Mouse (Mus musculus): ENCODE results near the gene Nt5c3.
A peak's percentile ranks its signal among the peaks of the same experiment; 100 is the strongest.
"Not testable (repeated sequence)": the region's sequence is repeated elsewhere in the genome, so short reads cannot be mapped to it uniquely, and the experiment has no call there.

The Nt5c3 gene

GRCm38 (mm10) chr6:56904330-56904729, 19.4 kb downstream of the Nt5c3 start:
- no peak for DNase-seq

GRCm38 (mm10) chr6:56903831-56904230, 19.9 kb downstream of the Nt5c3 start:
- no peak for DNase-seq

DNA sequence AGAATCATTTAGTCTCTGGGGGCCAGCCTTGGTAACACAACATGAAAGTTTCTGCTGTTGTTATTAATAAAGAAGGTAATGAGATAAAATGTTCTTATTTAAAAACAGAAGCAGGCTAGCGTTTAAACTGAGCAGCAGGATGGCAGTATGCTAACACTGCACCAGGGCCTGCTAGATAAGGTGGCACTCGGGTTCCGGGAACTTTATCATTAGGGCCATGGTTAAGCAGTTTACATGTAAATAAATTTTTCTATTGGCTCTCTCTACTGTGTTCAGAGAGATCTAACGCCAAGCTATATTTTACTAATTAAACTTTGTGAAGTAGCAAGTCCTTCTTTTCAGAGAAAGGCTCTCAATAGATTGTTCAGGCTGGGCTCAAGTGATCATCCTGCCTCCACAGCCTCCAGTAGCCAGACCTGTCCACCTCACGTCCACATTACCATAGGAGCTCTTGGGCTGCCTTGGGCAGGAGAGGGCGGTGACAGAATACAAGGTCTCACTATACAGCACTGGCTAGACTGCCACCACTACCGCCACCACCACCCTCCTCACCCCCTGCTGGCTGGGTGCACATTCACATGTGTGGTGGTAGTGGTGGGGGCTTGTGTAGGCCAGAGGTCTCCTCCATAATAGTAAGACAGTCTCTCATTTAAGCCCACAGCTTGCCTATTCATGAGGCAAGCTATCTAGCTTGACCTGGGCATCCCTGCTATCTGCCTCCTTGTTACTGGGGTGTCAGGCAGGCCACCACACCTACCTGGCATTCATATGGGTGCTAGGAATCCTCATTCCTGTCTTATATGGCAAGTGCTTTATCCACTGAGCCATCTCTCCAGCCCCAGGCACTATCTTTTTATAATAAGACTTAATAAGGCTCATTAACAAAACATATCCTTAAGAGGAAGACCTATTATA, 20.9 kb downstream of the Nt5c3 start:
- DNase-seq, result no peak

DNA sequence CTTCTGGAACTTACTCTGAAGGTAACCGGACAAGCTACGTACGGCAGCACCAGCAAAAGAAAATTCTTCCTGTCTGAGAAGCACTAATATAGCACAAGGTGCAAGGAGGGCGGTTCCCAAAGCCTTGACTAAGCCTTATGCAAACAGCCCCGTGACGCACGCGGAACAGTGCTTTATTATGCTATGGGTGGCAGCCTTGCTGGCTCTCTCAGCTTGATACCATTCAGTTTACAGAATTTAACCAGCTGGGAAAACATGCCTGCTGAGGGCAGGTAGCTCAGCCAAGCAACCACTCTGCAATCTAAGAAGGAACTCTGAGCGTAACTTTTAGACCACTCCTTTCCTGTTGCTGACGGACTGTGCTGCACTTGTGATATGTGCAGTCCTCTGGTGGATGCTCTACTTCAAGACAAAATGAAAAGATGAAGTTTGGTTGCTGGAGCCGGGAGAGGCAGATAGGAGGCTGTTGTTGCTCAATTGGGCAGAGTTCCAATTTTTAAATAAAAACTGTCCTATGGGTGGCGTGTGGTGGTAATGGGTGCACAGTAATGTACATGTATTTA, 21.8 kb downstream of the Nt5c3 start:
- DNase-seq, result no peak

- no peak for DNase-seq
Measured at GRCm38 (mm10) chr6:56901336-56901735, 22.4 kb downstream of the Nt5c3 start.

DNA sequence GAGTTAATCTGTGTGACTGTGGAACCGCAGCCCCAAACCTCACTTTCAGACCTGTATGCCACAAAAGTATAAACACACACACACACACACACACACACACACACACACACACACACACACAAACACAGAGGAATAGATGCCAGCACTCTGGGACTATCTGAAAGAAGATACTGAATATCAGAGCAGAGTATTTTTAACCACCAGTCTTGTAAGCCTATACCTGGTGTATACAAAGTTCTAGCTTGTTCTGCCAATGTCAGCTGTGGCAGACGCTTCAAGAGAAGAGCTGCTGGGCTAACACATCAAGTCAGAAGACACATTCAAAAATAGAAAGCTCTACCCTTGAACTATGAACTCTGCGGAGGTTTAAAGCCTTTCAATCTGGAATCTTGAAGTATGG, 24.1 kb downstream of the Nt5c3 start:
- no peak for DNase-seq

DNA sequence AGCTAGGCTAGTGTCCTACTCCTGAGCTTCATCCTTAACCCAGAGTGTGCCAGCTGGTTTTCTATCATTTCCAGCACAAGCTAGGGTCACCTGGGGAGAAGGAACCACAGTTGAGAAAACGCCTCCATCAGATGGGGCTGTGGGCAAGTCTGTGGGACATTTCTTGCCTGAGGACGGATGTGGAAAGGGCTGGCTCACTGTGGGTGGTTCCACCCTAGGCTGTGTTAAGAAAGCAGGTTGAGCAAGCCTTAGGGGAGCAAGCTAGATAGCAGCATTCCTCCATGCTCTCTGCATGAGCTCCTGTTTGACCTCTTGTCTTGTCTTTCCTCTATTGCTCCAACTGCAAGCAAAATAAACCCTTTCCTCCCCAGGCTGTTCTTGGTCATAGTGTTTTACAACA, 33.0 kb downstream of the Nt5c3 start:
- no peak for DNase-seq

GRCm38 (mm10) chr6:56888561-56888960, 35.2 kb downstream of the Nt5c3 start:
- no peak for DNase-seq

DNA sequence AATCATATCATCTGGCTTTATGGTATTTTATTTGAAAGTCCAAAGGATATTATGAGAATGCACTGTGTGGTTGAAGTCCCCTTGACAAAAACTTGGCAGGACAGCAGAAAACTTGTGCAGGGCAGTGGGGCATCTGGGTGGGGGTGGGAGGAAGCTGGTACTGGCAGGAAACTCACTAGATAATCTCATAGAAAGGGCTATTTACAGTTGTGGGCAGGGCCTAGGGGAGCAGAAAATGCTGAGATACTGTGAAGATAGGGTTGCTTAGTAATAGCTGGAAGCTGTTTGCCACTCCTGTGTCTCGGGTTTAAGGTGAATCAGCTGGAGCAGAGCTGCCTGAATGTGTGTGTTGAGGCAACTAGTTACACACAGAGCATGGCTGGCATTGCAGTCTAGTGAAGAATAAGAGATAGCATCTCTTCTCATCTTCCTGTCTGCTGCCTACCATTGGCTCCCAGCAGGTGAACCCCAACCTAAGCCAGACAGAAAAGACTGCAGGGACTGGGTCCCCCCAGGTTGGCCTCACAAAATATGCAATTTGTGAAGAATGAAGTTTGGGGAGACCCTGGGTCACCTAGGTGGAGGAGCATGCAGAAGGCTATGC, 44.3 kb downstream of the Nt5c3 start:
- DNase-seq, result no peak

- DNase-seq, result no peak
Measured at GRCm38 (mm10) chr6:56877985-56878384, 45.7 kb downstream of the Nt5c3 start.

DNA sequence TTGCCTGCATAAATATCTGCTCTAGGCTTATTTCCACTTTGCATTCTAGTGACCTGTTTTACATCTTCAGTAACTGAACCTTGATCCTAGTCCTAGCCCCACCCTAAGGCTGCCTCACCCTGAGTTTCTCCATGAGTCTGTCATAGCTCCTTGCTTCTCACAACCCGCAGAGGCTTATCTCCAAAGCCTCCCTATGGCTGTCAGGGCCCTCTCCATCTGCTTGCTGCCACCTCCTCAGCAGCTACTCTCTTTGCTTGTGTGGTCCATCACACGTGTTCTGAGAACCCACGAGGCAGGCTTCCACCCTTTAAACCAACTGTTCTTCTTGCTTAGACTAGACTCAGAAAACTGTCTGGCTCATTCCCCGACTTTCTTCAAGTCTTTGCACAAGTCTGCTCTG, 46.9 kb downstream of the Nt5c3 start:
- DNase-seq, result no peak

- no peak for DNase-seq
Measured at GRCm38 (mm10) chr6:56870027-56870426, 53.7 kb downstream of the Nt5c3 start.

DNA sequence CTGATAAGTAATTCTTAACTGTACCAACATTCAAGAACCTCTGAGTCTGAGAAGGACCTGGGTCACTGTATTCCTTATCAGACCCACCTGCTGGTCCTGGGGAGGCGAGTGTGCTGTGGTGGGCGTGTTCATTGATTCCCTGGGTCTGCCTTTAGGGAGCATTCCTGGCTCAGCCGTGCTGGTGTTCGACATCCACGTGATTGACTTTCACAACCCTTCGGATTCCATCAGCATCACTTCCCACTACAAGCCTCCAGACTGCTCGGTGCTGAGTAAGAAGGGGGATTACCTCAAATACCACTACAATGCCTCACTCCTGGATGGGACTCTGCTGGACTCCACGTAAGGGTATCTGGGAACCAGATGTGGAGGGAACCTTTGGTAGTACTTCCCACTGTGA, 55.2 kb downstream of the Nt5c3 start:
- no peak for DNase-seq

- DNase-seq, result not testable (repeated sequence)
Measured at GRCm38 (mm10) chr6:56866899-56867298, 56.8 kb downstream of the Nt5c3 start.

GRCm38 (mm10) chr6:56860205-56860848, 63.4 kb downstream of the Nt5c3 start:
- no peak for DNase-seq

- DNase-seq, result no peak
Measured at GRCm38 (mm10) chr6:56856748-56857147, 67.0 kb downstream of the Nt5c3 start.

DNA sequence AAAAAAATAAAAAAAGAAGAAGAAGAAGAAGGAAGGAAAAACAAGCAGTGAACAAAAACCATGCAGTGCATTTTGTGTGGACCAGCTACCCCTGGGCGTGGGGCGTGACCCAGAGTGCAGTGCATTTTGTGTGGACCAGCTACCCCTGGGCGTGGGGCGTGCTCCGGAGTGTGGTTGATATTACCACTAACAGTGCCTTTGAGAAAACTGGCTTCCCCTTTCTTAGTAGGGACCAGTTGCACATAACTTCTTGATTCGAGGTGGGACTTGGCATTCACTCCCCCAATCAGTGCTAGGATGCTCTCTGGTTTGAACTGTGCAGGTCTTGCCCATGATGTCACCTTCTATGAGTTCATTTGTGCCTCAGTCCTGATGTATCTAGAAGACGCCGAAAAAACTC, 68.9 kb downstream of the Nt5c3 start:
- no peak for DNase-seq

DNA sequence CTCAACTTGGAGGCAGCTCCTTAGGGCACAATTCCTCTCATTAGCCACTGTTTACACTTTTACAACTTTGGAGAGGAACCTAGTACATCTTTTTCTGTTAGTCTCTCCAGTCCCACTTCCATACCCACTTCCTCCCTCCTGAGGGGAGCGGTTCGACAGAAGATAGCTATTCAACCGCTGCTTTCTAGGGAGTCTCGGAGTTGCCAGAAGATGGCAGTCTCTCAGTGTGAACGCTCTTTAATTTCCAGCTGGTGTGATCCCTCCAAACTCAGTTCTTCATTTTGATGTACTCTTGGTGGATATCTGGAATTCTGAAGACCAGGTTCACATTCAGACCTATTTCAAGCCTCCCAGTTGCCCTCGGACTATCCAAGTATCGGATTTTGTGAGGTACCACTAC, 73.4 kb downstream of the Nt5c3 start:
- DNase-seq, result no peak

- DNase-seq, result no peak
Measured at GRCm38 (mm10) chr6:56848974-56849373, 74.8 kb downstream of the Nt5c3 start.

GRCm38 (mm10) chr6:56844365-56844764, 79.4 kb downstream of the Nt5c3 start:
- DNase-seq, result no peak

- no peak for DNase-seq
Measured at GRCm38 (mm10) chr6:56843229-56843628, 80.5 kb downstream of the Nt5c3 start.

GRCm38 (mm10) chr6:56837621-56838020, 86.1 kb downstream of the Nt5c3 start:
- no peak for DNase-seq

GRCm38 (mm10) chr6:56837166-56837565, 86.6 kb downstream of the Nt5c3 start:
- DNase-seq, result no peak

DNA sequence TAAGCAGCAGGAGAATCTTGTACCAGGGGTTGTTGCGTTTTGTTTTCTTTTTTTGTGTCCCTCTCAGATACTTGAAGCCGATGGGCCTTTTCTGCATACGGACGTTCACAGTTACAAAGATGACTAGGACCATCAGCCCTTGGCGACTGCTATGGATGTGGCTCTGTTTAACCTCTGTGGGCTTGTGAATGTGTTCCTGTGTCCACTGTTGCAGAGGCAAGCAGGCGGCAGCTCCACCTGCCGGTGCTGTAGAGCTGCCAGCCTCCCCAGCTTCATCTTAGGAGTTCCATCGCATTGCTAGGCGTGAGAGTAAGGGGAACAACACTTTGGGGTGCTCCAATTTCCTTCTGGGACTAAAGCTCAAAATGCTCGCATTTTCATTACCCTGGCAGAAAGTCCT, 88.2 kb downstream of the Nt5c3 start:
- DNase-seq, result peak in 1 of 2 experiments; percentile 14
